Mouse (Mus musculus) forebrain, embryonic 10.5 days (tissue): ENCODE measurements around the gene Aldh1l1. TPM values are rescaled to one million over a fixed set of nuclear protein-coding genes. Genes with fewer than 3 reads are reported as not detected.

Experiments used
- DNase-seq: peaks from one replicate; pipeline ENCODE4 v3.0.0-alpha.2; 2017; ENCODE audit warnings: low spot score; ENCODE audit errors: extremely low spot score
- H3K27ac ChIP-seq: fragments of 300-500 bp; sonication (generic); 2 replicates; pipeline ENCODE4 v1.5.1; 2016; ENCODE audit warnings: mild to moderate bottlenecking
- H3K27me3 ChIP-seq: fragments of 300-500 bp; sonication (generic); 2 replicates; pipeline ENCODE4 v1.6.1; 2016; ENCODE audit warnings: mild to moderate bottlenecking; ENCODE audit not compliant: poor library complexity, severe bottlenecking
- H3K36me3 ChIP-seq: fragments of 300-500 bp; sonication (generic); replicated peaks from 2 replicates; pipeline ENCODE4 v1.6.1; 2016; ENCODE audit warnings: mild to moderate bottlenecking, moderate library complexity
- H3K4me1 ChIP-seq: fragments of 300-500 bp; sonication (generic); 2 replicates; pipeline ENCODE4 v1.6.1; 2016
- H3K4me3 ChIP-seq: fragments of 300-500 bp; sonication (generic); 2 replicates; pipeline ENCODE4 v1.5.1; 2016; ENCODE audit warnings: mild to moderate bottlenecking, moderate library complexity
- H3K9me3 ChIP-seq: fragments of 300-500 bp; sonication (generic); 2 replicates; pipeline ENCODE4 v1.6.1; 2016; ENCODE audit warnings: mild to moderate bottlenecking, moderate library complexity
- WGBS: fragments of 180-500 bp; shearing (Covaris S2); methylation state at CpG from one replicate; pipeline ENCODE4 v1.1.7; 2016; 5-methylcytosine and 5-hydroxymethylcytosine counted together
- polyA plus RNA-seq: library from polyadenylated mRNA; unstranded; fragments of >200 nt; fragmentation: Nextera tagmentation; extraction: Ambion mirVana; gene quantifications from 2 replicates; pipeline ENCODE4 v1.2.1, GENCODE M21; 2016

Gene Aldh1l1
- polyA plus RNA-seq, result 1.7 and 2.1 TPM in 2 replicates

GRCm38 (mm10) chr6:90486176-90486921 is at the start of gene Aldh1l1:
Aldh1l1 (plus strand) TSS chr6:90486427.
- 84% methylated on average over 12 of the region's 12 CpGs for WGBS
- no peak for DNase-seq
- Histone ChIP-seq H3K27me3 (no peaks in the 10 kb centered on the region), H3K9me3 (no peaks in the 10 kb centered on the region), H3K4me1 (no peaks in the 10 kb centered on the region), H3K4me3 (no peak within 1 kb of the TSS), H3K27ac (no peak within 1 kb of the TSS), H3K36me3 (no peaks in the 10 kb centered on the region)

DNA sequence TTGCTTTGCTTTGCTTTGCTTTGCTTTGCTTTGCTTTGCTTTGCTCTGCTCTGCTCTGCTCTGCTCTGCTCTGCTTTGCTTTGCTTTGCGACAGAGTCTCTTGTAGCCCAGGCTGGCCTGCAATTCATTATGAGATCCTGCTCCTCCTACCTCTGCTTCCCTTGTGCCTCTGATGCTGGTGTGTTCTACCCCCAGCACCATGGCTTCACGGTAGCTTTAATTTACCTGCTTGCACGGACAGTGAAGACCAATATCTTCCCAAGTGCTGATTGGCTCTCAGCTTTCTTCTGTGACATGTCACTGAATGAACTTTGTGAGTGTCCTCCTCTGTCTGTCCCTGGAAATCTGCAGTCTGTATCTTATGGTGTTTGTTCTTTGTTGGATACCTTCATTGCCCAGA is 49.2 kb upstream of the Aldh1l1 start:
- no peak for DNase-seq
- Histone ChIP-seq H3K9me3 (peaks cover 4% of the 10 kb centered on the region; the same call in 1 of the 2 replicates), H3K4me1 (peaks cover 4% of the 10 kb centered on the region), H3K4me3 (no peak overlapping the region), H3K36me3 (no peaks in the 10 kb centered on the region), H3K27me3 (no peaks in the 10 kb centered on the region), H3K27ac (no peak overlapping the region)
- WGBS, result 98% methylated on average over 3 of the region's 3 CpGs

DNA sequence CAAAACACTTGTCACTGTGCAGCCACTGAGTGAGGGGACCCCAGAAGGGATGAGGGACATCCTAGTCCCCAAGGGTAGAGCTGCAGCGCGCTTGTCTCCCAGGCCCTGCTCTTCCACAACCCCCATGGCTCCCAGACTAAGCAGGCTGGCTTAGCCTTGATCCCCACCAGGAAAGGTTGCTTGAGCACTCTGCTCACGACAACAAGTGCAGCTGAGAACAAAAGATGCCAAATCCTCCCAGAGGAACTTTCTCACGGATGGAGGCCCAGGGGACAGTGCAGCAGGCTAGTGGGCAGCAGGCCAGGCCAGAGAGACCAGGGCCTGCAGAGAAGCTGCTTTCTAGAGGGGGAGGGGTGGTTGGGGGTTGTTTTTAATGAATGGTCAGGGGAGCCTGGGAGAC is 39.3 kb upstream of the Aldh1l1 start:
- Histone ChIP-seq H3K27me3 (no peaks in the 10 kb centered on the region; the same call in 1 of the 2 replicates), H3K9me3 (no peaks in the 10 kb centered on the region), H3K4me3 (no peak overlapping the region), H3K4me1 (peaks cover 9% of the 10 kb centered on the region), H3K36me3 (no peaks in the 10 kb centered on the region), H3K27ac (peak overlapping the region; percentile 67)
- 36% methylated on average over 4 of the region's 4 CpGs for WGBS
- no peak for DNase-seq

DNA sequence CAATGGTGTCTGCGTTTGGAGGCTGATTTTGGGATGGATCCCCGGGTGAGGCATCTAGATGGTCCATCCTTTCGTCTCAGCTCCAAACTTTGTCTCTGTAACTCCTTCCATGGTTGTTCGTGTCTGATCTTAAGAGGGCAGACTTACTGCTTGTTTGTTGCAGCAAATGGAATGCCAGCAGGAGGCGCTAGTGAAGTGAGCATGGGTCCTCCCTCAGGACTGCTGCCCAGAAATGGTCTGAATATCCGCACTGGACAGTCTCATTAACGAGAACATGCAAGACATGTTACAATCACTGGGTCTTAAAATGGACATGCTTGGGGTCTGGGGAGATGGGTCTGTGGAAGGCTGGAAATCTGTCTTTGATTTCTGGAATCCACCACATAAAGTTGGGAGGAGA is 36.0 kb upstream of the Aldh1l1 start:
- Histone ChIP-seq H3K4me1 (peaks cover 9% of the 10 kb centered on the region), H3K36me3 (no peaks in the 10 kb centered on the region), H3K27me3 (no peaks in the 10 kb centered on the region; the same call in 1 of the 2 replicates), H3K27ac (no peak overlapping the region), H3K4me3 (no peak overlapping the region), H3K9me3 (no peaks in the 10 kb centered on the region)
- WGBS, result 28% methylated on average over 7 of the region's 7 CpGs
- DNase-seq, result peak; percentile 63

- Histone ChIP-seq H3K4me3 (no peak overlapping the region), H3K27ac (no peak overlapping the region), H3K27me3 (no peaks in the 10 kb centered on the region; the same call in 1 of the 2 replicates), H3K36me3 (no peaks in the 10 kb centered on the region), H3K9me3 (no peaks in the 10 kb centered on the region), H3K4me1 (peaks cover 9% of the 10 kb centered on the region)
- DNase-seq, result no peak
- WGBS, result 78% methylated on average over 5 of the region's 5 CpGs
Measured at GRCm38 (mm10) chr6:90450697-90451096, 35.5 kb upstream of the Aldh1l1 start.

GRCm38 (mm10) chr6:90451512-90451911 is 34.7 kb upstream of the Aldh1l1 start:
- H3K27me3 ChIP-seq, result no peaks in the 10 kb centered on the region; the same call in 1 of the 2 replicates
- peaks cover 9% of the 10 kb centered on the region for H3K4me1 ChIP-seq
- H3K27ac ChIP-seq, result no peak overlapping the region
- no peaks in the 10 kb centered on the region for H3K9me3 ChIP-seq
- DNase-seq, result no peak
- no peaks in the 10 kb centered on the region for H3K36me3 ChIP-seq
- 91% methylated on average over 5 of the region's 5 CpGs for WGBS
- no peak overlapping the region for H3K4me3 ChIP-seq

- no peak overlapping the region for H3K27ac ChIP-seq
- H3K4me3 ChIP-seq, result no peak overlapping the region
- H3K36me3 ChIP-seq, result no peaks in the 10 kb centered on the region
- no peaks in the 10 kb centered on the region for H3K4me1 ChIP-seq
- no peak for DNase-seq
- no peaks in the 10 kb centered on the region; the same call in 1 of the 2 replicates for H3K27me3 ChIP-seq
- no peaks in the 10 kb centered on the region for H3K9me3 ChIP-seq
Measured at GRCm38 (mm10) chr6:90452603-90453002, 33.6 kb upstream of the Aldh1l1 start.

GRCm38 (mm10) chr6:90453751-90454150 is 32.5 kb upstream of the Aldh1l1 start:
- no peak for DNase-seq
- Histone ChIP-seq H3K4me3 (no peak overlapping the region), H3K9me3 (no peaks in the 10 kb centered on the region), H3K36me3 (no peaks in the 10 kb centered on the region), H3K4me1 (no peaks in the 10 kb centered on the region), H3K27ac (no peak overlapping the region), H3K27me3 (no peaks in the 10 kb centered on the region; the same call in 1 of the 2 replicates)
- 86% methylated on average over 5 of the region's 5 CpGs for WGBS

DNA sequence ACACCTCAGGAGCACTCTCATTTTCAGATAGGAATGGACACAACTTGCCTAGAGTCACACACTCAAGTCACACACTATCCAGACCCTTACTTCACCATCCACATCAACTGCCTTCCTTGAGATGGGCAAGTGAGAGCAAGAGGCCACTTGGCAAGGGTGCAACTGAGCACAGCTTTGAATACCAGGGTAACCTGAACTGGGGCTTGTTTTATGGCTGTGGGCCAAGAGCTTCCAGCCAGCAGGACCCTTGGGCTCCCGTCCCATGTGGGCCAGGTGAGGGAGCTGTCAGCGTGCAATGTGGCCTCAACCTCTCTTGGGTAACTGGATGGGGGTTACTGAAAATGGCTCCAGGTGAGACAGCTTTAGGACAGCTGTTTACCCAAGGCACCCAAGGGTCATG is 28.8 kb upstream of the Aldh1l1 start:
- Histone ChIP-seq H3K9me3 (no peaks in the 10 kb centered on the region), H3K27me3 (peaks cover 35% of the 10 kb centered on the region), H3K36me3 (no peaks in the 10 kb centered on the region), H3K4me1 (peaks cover 13% of the 10 kb centered on the region), H3K4me3 (no peak overlapping the region), H3K27ac (no peak overlapping the region)
- 73% methylated on average over 2 of the region's 2 CpGs for WGBS
- DNase-seq, result no peak

DNA sequence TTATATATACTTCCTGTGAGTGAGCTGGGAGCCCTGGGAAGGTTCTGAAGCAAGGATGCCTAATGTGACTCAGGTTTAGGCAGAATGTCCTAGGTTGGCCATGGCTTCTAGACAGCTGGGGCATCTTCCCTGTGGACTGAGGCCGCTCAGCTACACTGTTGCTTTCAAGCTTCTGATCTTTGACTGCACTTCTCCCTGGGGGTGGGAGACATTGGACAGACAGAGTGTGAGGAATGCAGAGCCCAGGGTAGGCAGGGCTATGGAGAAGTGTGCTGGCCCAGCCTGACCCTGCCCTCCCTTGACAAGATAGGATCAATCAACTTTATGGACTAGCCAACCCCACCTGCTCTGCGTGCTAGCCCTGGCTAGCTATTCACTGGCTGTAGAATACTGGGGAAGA is 25.0 kb upstream of the Aldh1l1 start:
- Histone ChIP-seq H3K27me3 (peaks cover 65% of the 10 kb centered on the region), H3K36me3 (no peaks in the 10 kb centered on the region), H3K9me3 (no peaks in the 10 kb centered on the region), H3K4me1 (peaks cover 35% of the 10 kb centered on the region), H3K4me3 (0 out of 2 replicates have a peak overlapping the region, but pooled peaks have one; percentile 75), H3K27ac (no peak overlapping the region)
- DNase-seq, result no peak
- 44% methylated on average over 2 of the region's 2 CpGs for WGBS

- H3K4me3 ChIP-seq, result peak overlapping the region; percentile 75
- no peak for DNase-seq
- 9% methylated on average over 12 of the region's 12 CpGs for WGBS
- no peaks in the 10 kb centered on the region for H3K36me3 ChIP-seq
- peaks cover 35% of the 10 kb centered on the region for H3K4me1 ChIP-seq
- H3K27ac ChIP-seq, result peak overlapping the region; percentile 85
- peaks cover 65% of the 10 kb centered on the region for H3K27me3 ChIP-seq
- H3K9me3 ChIP-seq, result no peaks in the 10 kb centered on the region
Measured at GRCm38 (mm10) chr6:90461771-90462170, 24.5 kb upstream of the Aldh1l1 start.

DNA sequence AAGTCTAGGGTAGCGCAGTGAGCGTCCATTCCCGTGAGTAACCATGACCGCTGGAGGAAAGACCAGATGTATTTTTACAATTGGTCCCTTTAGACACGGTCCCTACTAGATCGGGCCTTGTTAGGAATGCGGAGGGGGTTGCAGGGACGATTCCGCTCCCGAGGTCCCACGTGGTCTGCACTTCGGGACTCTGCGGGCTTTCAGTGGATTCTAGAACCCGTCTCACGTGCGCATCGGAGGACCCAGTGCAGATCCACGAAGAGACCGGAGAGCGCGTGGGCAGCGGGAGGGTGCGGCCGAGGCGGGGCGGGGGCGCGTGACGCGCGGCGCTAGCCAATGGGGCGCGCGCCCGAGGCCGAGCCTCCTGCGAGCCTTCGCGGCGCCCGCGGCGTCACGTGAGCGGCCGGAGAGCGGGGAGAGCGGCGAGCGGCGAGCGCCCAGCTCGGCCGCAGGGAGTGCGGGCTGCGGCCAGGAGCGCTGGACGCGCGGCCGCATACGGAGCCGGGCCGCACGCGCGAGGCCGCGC is 24.0 kb upstream of the Aldh1l1 start, which contains the start of gene Klf15:
Klf15 (plus strand) TSS at position 396 of the 526 bp plus-strand sequence.
- peak; percentile 61 for DNase-seq
- no peaks in the 10 kb centered on the region for H3K9me3 ChIP-seq
- WGBS, result 0% methylated on average over 70 of the region's 70 CpGs
- peak within 1 kb of the TSS; percentile 85 for H3K27ac ChIP-seq
- H3K36me3 ChIP-seq, result no peaks in the 10 kb centered on the region
- H3K4me3 ChIP-seq, result peak within 1 kb of the TSS; percentile 75
- peaks cover 35% of the 10 kb centered on the region for H3K4me1 ChIP-seq
- H3K27me3 ChIP-seq, result peaks cover 65% of the 10 kb centered on the region

- under 1% methylated on average over 37 of the region's 38 CpGs for whole genome bisulfite sequencing
- peak overlapping the region; percentile 75 for H3K4me3 ChIP-seq
- peaks cover 65% of the 10 kb centered on the region for H3K27me3 ChIP-seq
- no peaks in the 10 kb centered on the region for H3K9me3 ChIP-seq
- no peaks in the 10 kb centered on the region for H3K36me3 ChIP-seq
- peak; percentile 41 for DNase-seq
- peak overlapping the region; percentile 85 for H3K27ac ChIP-seq
- H3K4me1 ChIP-seq, result peaks cover 35% of the 10 kb centered on the region
Measured at GRCm38 (mm10) chr6:90462841-90463227, 23.4 kb upstream of the Aldh1l1 start.
